Mouse (Mus musculus): ENCODE results near the gene Sptbn1.

The Sptbn1 gene

DNA sequence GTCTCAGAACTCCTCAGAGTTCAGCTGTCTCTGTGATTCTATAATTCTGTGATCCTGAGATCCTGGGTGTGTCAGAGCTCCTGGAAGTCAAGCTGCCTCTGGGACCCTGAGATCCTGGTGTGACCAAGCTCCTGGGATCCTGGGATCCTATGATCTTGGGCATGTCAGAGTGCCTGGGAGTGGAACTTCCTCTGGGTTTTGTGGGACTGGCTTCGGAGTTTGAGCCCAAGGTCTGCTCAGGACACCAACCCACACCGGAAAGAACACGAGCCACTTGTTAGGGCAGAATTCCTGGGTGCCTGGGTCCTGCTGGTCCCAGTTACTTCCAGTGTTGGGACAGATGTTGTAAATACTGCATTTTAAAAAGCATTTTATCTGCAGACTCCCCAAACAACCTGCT lies 12.8 kb downstream of the Sptbn1 start:
- peak in 1 of 2 experiments; percentile 42 for DNase-seq

DNA sequence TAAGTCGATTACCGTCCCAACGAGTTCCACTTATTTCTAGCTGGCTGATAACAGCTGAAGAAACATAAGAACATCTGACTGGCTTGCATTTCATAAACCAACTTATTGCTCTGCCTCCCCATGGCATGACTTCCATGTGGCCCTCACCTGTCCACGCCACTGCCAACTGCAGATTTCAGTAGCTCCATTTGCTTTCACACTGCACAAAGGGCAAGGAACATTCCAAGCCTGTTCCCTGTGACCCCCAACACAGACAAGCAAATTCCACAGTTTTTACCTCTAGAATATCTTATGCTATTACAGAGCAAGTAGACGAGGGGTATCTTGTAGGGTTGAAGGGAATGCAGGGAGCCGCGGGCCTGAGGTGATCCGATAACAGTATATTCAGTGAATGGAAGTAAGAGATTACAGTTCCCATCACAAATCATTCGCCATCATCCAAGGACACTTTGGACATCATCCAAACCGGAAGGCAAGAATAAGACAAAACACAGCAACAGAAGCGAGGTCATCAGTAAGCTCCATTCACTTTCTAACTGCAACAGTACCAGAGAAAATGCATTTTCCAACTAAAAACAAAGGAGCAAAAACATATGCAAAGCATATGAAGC lies 16.6 kb downstream of the Sptbn1 start:
- DNase-seq, result no peak

DNA sequence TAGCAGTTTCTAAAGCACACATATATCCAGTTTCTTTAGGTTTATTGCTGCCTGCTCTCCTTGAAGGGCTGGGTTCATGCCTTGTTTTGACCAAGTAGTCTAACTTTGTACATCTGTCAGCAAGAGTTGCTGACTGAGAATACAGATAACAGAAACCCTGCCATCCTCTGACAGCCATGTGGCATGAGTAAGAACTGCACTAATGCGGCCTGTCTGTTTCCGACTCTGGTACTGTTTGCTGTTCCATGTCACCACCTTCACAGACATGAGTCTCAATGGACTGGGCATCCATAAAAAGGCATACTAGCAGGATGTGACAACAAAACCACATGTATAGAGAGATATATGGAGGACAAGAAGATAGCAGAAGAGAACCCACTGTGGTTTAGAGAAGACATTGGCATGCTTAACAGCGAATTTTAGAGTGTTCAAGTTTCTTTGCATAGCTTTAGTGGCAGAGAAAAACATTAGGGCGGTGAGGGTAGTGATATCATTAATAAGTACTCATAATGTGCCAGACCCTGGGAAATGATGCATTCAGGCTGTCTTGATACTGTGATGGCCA lies 18.4 kb downstream of the Sptbn1 start:
- DNase-seq, result no peak

DNA sequence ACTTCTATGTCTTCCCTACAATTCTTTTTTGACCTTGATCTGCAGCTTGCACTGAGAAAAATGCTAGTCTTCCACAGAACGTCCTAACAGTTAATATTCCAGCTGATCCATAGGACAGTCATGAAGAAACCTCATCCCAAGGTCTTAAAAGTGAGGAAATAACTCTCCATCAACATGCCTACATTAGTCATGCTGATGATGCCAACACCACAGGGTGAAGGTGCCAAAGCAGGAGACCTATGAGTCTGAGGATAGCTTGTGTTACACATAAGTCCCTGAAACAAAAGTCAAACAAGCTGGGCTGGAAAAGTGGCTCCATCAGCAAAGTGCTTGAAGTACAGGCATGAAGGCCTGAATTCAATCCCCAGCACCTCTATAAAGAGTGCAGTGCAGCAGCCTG lies 20.9 kb downstream of the Sptbn1 start:
- DNase-seq, result no peak

DNA sequence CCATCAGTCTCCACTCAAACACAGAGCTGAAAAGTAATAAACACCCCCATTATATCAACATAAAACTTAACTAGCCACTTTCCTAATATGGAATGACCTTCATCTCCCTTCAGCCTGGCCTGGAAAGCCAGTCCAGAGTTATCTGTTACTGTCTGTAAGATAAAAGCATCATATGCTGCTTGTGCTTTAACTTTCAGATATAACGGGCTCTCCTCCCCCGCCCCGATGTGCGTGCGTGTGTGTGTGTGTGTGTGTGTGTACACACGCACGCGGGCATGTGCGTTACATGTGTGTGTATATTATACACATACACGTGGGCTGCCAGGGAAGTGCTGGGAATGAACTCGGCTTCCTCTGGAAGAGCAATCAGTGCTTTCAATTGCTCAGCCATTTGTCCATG lies 21.8 kb downstream of the Sptbn1 start:
- DNase-seq, result no peak

DNA sequence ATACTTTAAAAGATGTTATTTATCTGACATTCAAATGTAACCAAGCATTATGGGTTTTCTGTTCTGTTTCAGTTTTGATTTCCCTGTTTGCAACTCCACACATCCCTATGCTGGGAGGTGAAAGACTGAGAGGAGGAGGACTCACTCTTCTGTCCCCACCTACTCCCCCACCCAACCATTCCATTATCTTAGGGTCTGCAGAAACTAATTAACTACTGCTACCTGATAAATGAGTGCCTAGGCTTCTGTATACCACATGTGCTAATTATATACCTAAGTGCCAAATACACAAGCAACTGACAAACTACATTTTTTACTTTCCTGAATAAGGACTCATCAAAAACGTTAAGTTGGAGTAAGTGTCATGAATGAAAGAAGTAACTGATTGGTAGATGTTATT lies 23.8 kb downstream of the Sptbn1 start:
- DNase-seq, result no peak

DNA sequence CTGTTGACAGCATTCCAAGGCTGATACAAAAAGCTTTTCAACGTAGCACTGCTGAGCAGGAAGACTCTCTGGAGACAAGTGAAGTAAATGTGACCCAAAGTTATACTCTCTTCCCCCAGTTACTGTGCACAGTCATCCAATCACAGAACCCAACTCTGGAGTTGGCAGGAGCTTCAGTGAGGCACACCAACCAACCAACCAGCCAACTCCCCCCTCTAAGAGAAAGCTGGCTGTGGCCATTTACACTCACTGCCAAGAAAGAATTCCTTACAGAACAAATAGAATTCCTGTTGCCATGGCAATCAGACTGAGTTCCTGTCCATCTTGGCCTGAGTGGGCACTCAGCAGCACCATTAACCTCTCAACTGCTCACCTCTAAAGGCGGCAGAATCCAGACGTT lies 24.4 kb downstream of the Sptbn1 start:
- peak in 1 of 2 experiments; percentile 60 for DNase-seq

DNA sequence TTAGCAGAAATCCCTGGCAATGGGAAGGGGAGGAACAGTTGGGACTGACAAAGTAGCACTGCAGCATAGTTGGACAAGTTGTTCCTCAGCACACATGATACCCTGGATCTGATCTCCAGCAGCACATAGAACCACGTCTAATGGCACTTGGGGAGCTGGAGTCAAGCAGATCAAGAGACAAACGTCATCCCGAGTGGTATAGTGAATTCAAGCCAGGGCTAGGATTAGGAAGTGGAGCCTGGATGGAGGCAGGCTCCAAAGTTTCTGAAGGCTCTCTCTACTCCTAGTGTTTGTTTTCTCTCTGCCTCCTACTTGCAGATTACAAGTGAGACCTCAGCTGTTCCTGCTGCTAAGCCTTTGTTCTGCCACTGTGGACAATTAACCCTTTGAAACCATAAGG lies 27.1 kb downstream of the Sptbn1 start:
- no peak for DNase-seq

DNA sequence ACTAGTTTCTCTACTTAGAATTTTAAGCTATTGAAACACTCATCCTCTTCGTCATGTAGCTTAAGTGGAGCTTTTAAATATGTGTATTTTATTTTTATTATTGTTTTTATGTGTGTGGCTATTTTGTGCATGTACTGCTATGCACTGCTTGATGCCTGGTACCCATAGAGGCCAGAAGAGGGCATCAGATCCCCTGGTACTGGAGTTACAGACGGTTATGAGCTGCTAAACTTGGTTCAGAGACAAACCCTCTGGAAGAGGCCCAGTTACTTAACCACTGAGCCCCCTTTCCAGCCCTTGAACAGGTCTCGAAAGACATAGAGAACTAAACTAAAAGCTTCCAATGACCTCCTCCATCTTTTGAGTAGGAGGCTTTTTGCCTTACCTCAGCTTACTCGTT lies 30.0 kb downstream of the Sptbn1 start:
- peak; percentile 50 to 58 for DNase-seq

DNA sequence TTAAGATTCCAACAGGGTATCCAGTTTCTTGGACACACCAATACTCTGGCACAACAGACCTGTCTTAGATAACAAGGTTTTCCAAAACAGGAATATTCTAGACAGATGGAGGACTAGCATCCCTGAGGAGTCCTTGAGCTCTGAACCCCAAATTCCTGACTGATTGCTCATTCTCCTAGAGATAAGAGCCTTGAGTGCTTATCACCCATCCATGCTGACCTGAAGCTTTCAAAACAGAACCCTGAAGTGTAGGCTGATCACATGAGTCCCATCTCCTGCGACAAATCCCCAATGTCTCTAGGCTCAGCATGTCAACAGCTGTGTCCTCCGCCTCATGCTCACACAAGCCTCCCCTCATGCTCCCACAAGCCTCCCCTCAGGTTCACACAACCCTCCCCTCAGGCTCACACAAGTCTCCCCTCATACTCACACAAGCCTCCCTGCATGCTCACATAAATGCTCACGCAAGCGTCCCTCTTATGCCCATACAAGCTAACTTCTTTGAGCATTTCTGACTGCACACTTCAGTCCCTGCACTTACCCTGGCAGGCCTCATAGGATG lies 31.2 kb downstream of the Sptbn1 start:
- no peak for DNase-seq

DNA sequence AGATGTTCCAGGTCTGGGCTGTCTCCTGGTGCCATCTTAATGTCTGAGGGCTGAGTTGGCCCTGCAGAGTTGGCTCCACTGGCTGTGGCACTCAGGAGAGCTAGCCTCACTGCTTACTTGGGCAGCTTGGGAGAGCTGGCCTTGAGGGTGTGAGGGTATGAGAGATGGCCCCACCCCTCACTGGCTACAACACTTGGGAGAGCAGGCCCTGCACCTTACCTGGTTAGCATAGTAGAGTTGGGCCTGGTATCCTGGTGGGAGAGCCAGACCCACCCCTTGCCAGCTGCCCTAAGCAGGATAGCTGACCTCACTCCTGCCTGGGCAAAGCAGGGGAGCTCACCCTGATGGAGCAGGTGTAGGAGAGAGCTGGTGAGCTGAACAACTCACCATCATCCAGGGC lies 32.3 kb downstream of the Sptbn1 start:
- no peak for DNase-seq

DNA sequence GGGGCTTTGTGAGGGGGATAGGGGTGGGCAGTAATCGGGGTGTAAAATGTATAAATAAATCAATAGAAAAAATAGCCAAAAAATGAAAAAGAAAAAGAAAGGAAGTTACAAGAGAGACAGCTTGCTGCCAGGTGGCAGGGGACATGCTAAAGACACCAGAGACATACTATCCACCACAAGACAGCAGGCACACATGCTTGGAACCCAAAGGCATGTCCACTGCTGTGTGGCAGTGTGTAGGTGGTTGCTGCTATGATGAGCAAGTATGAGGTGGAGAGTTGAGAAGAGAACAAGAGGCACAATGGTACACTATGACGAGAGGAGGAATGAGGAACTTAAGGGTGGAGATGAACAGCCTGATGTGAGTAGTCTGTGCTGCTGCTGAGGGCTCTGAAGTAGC lies 32.8 kb downstream of the Sptbn1 start:
- DNase-seq, result no peak

DNA sequence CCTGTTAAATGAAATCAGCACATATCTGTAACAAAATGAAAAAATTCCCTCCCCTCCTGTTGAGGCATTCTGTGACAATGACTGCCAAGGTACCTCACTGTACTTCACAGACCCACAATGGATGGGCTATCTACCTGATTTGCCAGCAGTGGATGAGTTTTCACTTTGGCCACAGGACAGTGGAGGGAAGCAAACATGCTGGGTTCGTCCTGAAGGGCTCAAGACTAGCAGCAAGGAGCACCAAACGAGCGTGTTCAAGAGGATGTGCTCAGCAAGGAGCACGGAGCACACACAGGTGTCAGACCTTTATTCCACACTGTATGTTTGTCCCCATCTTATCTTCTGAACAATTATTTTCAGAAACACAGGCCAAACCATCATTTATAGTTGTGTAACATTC lies 34.0 kb downstream of the Sptbn1 start:
- no peak for DNase-seq

DNA sequence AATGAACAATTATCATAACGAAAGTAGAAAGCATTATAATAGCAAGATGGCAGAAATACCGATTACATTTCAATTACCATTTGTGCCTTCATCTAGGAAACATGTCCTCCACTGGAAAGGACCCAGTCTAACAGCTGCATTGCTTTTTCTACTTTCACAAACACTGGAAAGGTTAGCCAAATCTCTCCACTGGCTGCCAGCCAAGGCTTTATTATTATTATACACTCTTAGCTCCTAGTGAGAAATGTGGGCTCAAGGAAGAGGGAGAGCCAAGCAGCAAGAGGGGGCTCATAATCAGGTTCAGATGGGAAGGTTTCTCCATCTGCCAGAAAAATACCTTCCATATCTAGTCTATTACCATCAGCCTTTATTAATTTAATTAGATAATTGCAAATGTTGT lies 35.9 kb downstream of the Sptbn1 start:
- peak; percentile 63 to 89 for DNase-seq

DNA sequence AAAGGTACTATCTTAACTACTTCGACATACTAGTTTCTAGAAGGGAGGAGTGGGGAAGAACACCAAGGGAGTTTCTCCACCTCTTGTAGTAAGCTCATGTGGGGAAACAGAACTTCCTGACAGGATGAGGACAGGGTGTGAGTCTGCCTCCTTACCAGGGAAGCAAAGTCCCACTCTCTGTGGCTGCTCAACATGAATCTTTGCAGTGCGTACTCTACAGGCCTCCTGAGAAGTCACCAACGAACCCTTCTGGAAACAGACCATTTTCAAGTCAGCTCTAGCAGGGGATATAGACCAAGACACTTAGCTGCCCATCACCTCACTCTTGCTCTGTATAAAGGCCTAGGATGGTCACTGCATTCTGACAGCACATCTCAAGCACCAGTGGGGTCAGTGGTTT lies 36.6 kb downstream of the Sptbn1 start:
- DNase-seq, result no peak

DNA sequence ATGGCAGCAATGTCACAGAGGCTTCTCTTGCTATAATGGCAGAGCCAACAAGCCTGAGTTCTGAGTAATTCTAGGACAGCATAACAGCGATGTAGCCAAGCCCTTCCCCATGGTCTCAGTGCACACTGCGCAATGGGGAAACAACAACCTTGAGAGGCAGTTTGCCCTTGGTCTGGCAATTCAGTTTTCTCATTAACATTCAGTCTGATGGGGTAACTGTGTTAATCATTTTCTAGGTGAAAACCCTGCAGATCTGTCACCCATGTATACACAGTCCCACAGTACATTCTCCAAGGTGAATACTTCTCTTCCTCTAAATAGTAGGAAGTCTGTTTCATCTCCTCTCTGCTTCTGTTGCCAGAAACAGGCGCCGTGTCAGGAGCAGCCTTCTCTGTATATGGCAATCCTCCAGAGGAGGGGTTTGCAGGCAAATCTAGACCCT lies 37.6 kb downstream of the Sptbn1 start:
- DNase-seq, result peak; percentile 66 to 85

DNA sequence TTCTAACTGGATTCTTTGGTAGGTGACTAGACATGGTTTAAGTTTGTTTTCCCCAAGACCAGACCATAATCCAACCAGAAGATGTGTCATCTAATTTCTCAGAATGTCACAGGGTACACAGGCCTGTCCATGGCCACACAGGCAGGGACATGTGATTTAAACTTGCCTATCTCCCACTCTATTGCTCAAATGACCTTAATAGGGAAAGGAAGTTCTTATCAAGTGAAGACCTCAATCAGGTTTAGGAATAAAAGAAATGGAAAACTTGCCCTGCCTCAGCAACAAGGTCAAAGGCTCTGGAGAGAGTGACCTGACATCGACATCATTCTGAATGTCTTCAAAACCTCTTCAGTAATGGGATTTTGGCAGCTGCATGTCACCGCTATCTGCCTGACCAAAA lies 41.2 kb downstream of the Sptbn1 start:
- no peak for DNase-seq

DNA sequence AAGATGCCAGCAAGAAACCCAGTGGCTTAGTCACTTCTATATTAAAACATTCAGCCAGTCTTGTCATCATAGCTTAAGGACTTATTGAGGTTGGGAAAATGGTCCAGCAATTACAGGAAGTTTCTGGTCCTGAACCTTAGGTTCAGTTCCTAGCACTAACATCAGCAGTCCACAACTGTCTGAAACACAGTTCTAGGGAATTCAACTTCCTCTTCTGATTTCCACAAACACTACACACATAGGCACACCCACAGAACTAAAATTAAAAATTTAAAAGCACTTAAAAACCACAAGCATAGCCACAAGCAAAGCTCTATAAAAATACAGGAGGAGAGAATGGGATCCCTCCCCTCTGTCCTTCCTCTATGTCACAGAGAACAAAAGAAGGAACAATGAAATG lies 43.4 kb downstream of the Sptbn1 start:
- no peak for DNase-seq

DNA sequence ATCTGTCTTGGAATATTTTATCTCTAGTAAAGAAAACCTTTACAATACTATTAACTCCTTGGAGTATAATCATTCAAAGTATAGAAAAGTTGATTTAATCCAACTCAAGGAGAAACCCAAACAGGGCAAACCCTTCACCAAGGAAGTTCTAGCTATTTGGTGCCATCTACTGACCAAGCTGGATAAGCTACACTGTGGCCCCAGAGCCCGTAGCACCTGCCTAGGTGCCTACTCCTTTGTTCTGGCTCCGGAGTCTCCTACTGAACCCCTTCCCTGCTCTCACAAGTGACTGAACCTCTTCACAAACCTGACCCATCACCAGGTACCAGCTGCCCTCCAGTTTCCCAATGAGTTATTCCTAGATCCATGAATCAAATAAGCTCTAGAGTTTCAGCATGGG lies 45.3 kb downstream of the Sptbn1 start:
- peak; percentile 29 to 50 for DNase-seq

DNA sequence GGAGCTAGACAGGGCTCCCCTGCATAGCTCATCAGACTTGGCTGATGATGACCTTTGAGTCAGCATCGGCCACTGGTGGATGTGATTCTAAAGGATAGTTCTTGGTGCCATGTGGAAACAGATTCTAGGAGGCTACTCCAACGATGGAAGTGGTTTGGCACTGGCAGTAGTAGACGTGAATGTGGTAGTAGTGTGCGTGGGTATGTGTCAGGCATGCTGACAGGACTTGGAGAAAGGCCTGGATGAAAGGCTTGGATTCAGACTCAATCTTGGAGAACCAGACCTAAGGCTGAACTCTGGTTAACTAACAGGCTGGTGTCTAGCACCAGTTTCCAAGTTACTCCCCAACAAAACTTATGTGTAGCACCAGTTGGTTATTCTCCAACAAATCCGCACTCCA lies 46.9 kb downstream of the Sptbn1 start:
- DNase-seq, result no peak

DNA sequence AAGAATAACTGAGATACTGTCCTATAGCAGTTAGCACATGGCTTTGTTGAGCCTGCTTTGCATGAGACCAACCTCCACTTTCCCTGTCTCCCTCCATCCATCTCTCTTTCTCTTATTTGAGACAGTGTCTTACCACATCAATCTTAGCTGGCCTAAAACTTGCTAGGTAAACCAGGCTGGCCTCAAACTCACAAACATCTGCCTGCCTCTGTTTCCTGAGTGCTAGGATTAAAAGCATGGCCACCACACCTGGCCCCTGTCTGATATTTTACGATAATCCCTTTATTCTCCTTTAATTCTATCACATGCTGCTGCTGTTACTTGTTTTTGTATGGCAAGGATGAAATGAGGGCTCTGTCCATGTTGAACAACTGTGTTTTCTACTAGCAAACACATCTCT lies 49.6 kb downstream of the Sptbn1 start:
- no peak for DNase-seq

DNA sequence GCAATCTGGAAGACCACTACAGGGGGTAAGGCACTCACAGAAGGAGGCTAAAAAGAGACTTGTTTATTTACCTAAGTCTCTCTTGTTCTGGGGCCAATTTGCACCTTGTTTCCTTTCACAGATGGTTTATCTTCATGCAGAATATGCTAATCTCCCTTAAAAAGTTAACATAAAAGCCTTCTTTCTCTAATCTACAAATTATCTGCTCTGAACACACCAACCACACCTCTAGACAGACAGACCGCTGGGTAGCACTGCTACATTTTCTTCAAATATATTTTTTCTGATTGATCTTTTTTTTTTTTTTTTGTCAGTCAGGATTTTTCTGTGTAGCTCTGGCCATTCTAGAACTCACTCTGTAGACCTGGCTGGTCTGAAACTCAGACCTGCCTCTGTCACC lies 50.5 kb downstream of the Sptbn1 start:
- no peak for DNase-seq

DNA sequence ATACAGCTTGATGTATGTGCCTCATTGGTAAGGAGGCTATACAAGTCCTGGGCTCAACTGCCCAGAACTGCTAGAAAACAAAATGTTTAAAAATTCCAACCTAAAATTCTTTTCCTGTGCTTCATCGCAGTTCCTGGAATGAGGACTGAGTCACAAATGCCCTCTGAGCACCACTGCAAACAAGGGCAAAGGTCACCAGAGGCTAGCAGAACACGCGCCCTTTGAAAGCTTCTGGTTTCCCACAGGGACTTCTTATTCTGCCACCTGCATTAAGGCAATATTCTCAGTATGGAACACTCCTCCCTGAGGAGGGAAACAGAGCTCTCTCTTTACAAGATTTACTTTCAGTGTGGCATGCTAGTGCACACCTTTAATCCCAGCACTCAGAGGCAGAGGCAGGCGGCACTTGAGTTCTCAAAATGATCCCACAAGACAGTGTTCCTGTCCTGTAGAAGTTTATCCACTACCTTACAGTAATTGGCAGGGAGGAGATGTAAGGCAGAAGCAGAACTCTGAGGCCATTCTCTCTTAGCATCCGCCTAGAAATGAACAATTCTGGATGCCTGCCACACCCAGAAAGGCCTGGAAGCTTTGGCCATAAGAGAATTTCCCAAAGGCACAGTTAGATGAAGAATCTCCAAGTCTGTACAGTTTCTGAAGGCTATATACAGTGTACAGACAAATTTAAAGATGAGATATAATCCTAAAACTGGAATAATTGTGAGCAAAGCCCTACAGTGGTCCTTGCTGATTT lies 56.1 kb downstream of the Sptbn1 start:
- DNase-seq, result peak; percentile 50 to 62

DNA sequence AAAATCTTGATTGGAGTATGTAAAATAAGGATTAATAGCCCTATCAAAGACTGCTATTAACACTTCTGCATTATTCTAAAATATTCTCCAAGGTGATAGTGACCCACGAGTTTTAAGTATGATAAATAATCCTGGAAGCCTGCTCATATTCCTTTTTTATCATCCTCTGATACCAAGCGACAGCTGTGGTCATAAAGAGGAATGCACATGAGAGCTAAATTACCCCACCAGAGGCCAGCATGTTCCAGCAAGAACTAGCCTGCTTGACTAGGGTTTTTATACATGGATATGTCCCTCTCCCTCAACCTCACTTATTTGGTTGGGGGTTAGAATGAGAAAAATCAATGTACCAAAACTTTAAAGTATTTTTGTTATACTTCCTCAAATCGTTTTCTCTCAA lies 56.8 kb downstream of the Sptbn1 start:
- DNase-seq, result no peak
